Mouse (Mus musculus) lung, postnatal 0 days (tissue): ENCODE results near the gene Kcnb1. TPM values are rescaled to one million over a fixed set of nuclear protein-coding genes. Genes with fewer than 3 reads are reported as not detected.

ENCODE experiments used
- ATAC-seq: fragments of 200-750 bp; cut with Nextera tagmentation; 2 replicates; pipeline ENCODE4 v1.8.0; 2017; ENCODE audit warnings: moderate library complexity
- DNase-seq: peaks from one replicate; pipeline ENCODE4 v3.0.0-alpha.2; 2016; ENCODE audit warnings: low spot score
- H3K27ac ChIP-seq: fragments of 300-500 bp; sonication (generic); 2 replicates; pipeline ENCODE4 v1.5.1; 2014; ENCODE audit warnings: antibody characterized with exemption, mild to moderate bottlenecking, low read length, mixed read lengths
- H3K27me3 ChIP-seq: fragments of 300-500 bp; sonication (generic); replicated peaks from 2 replicates; pipeline ENCODE4 v1.6.1; 2014; ENCODE audit warnings: low read length, mixed read lengths; ENCODE audit not compliant: insufficient read depth
- H3K36me3 ChIP-seq: fragments of 300-500 bp; sonication (generic); 2 replicates; pipeline ENCODE4 v1.6.1; 2014; ENCODE audit warnings: low read length, mixed read lengths; ENCODE audit not compliant: insufficient read depth
- H3K4me1 ChIP-seq: fragments of 300-500 bp; sonication (generic); 2 replicates; pipeline ENCODE4 v1.6.1; 2014; ENCODE audit warnings: antibody characterized with exemption, low read depth, low read length, mixed read lengths; ENCODE audit not compliant: insufficient read depth
- H3K4me2 ChIP-seq: fragments of 300-500 bp; sonication (generic); replicated peaks from 2 replicates; pipeline ENCODE4 v1.6.1; 2014; ENCODE audit warnings: low read depth, mild to moderate bottlenecking, low read length, moderate library complexity, mixed read lengths
- H3K4me3 ChIP-seq: fragments of 300-500 bp; sonication (generic); 2 replicates; pipeline ENCODE4 v1.5.1; 2014; ENCODE audit warnings: low read depth, low read length
- H3K9ac ChIP-seq: fragments of 300-500 bp; sonication (generic); replicated peaks from 2 replicates; pipeline ENCODE4 v1.6.1; 2014; ENCODE audit warnings: low read depth, mild to moderate bottlenecking
- H3K9me3 ChIP-seq: fragments of 300-500 bp; sonication (generic); 2 replicates; pipeline ENCODE4 v1.6.1; 2016; ENCODE audit warnings: low read length, mixed read lengths
- CTCF ChIP-seq: IDR thresholded peaks from 2 replicates; pipeline ENCODE4 v1.5.1; 2016; ENCODE audit warnings: antibody characterized with exemption, mild to moderate bottlenecking
- EP300 ChIP-seq: IDR thresholded peaks from 2 replicates; pipeline ENCODE4 v1.6.1; 2016; ENCODE audit warnings: antibody characterized with exemption, mild to moderate bottlenecking, control low read depth
- WGBS: fragments of 180-500 bp; shearing (Covaris S2); extraction: QIAGEN DNeasy Blood & Tissue Kit; methylation state at CpG from one replicate; pipeline ENCODE4 v1.1.7; 2014; 5-methylcytosine and 5-hydroxymethylcytosine counted together
- polyA plus RNA-seq: library from polyadenylated mRNA; unstranded; fragments of >200 nt; fragmentation: Nextera tagmentation; extraction: Ambion mirVana; gene quantifications from 2 replicates; pipeline ENCODE4 v1.2.1, GENCODE M21; 2015

Gene Kcnb1
- polyA plus RNA-seq = 0.76 and 1.1 TPM in 2 replicates

- 0 out of 2 replicates have a peak, but pooled peaks cover 4% of the 10 kb centered on the region for H3K4me1 ChIP-seq
- H3K27ac ChIP-seq = no peak within 1 kb of the TSS
- H3K36me3 ChIP-seq = no peaks in the 10 kb centered on the region
- H3K4me2 ChIP-seq = peak within 1 kb of the TSS; percentile 88
- TF ChIP-seq EP300 = no peak
- peak; percentile 73 for TF ChIP-seq CTCF
- H3K9ac ChIP-seq = no peak within 1 kb of the TSS
- peak within 1 kb of the TSS; percentile 57 for H3K4me3 ChIP-seq
- peak; percentile 41 for ATAC-seq
- peak; percentile 60 for DNase-seq
- WGBS = under 1% methylated on average over 38 of the region's 41 CpGs
- no peaks in the 10 kb centered on the region for H3K9me3 ChIP-seq
- H3K27me3 ChIP-seq = peaks cover 41% of the 10 kb centered on the region
These were observed at the start of gene Kcnb1 for GRCm38 (mm10) chr2:167190076-167190399. Gene Kcnb1 (minus strand): TSS chr2:167190155.

GRCm38 (mm10) chr2:167239262-167239661, 49.3 kb upstream of the Kcnb1 start:
- H3K36me3 ChIP-seq = no peaks in the 10 kb centered on the region
- 15% methylated on average over 12 of the region's 12 CpGs for WGBS
- peak overlapping the region; percentile 70 for H3K4me2 ChIP-seq
- no peak for ATAC-seq
- peak overlapping the region; percentile 41 for H3K4me3 ChIP-seq
- no peak overlapping the region for H3K27ac ChIP-seq
- no peak for DNase-seq
- no peaks in the 10 kb centered on the region for H3K27me3 ChIP-seq
- TF ChIP-seq EP300 (no peak), CTCF (no peak)
- H3K9me3 ChIP-seq = no peaks in the 10 kb centered on the region
- H3K4me1 ChIP-seq = peaks cover 5% of the 10 kb centered on the region; the same call in 1 of the 2 replicates
- H3K9ac ChIP-seq = no peak overlapping the region

- Histone ChIP-seq H3K36me3 (no peaks in the 10 kb centered on the region), H3K27me3 (no peaks in the 10 kb centered on the region), H3K4me1 (peaks cover 5% of the 10 kb centered on the region; the same call in 1 of the 2 replicates), H3K9ac (no peak overlapping the region), H3K27ac (no peak overlapping the region), H3K4me3 (no peak overlapping the region), H3K4me2 (no peak overlapping the region), H3K9me3 (no peaks in the 10 kb centered on the region)
- no peak for DNase-seq
- ATAC-seq = no peak
- TF ChIP-seq EP300 = no peak
- TF ChIP-seq CTCF = peak; percentile 18
- WGBS = 78% methylated on average over 9 of the region's 9 CpGs
These were observed 47.3 kb upstream of the Kcnb1 start for GRCm38 (mm10) chr2:167237224-167237623.

GRCm38 (mm10) chr2:167236174-167236573, 46.2 kb upstream of the Kcnb1 start:
- Histone ChIP-seq H3K4me3 (no peak overlapping the region), H3K9ac (no peak overlapping the region), H3K36me3 (no peaks in the 10 kb centered on the region), H3K4me2 (no peak overlapping the region), H3K9me3 (no peaks in the 10 kb centered on the region), H3K27me3 (no peaks in the 10 kb centered on the region), H3K27ac (no peak overlapping the region), H3K4me1 (peaks cover 5% of the 10 kb centered on the region; the same call in 1 of the 2 replicates)
- TF ChIP-seq CTCF (no peak), EP300 (no peak)
- WGBS = 95% methylated on average over 4 of the region's 4 CpGs
- ATAC-seq (no peak), DNase-seq (no peak)

GRCm38 (mm10) chr2:167235338-167236018, 45.5 kb upstream of the Kcnb1 start:
- peaks cover 2% of the 10 kb centered on the region; the same call in 1 of the 2 replicates for H3K4me1 ChIP-seq
- no peak overlapping the region for H3K4me2 ChIP-seq
- peak; percentile 25 for DNase-seq
- no peak for TF ChIP-seq CTCF
- no peak for TF ChIP-seq EP300
- ATAC-seq = peak; percentile 23; the same call in 1 of the 2 replicates
- WGBS = 63% methylated on average over 17 of the region's 17 CpGs
- no peak overlapping the region for H3K4me3 ChIP-seq
- H3K27me3 ChIP-seq = no peaks in the 10 kb centered on the region
- H3K36me3 ChIP-seq = no peaks in the 10 kb centered on the region
- no peak overlapping the region for H3K9ac ChIP-seq
- no peak overlapping the region for H3K27ac ChIP-seq
- H3K9me3 ChIP-seq = no peaks in the 10 kb centered on the region

GRCm38 (mm10) chr2:167233771-167234170, 43.8 kb upstream of the Kcnb1 start:
- DNase-seq (no peak), ATAC-seq (no peak)
- H3K27me3 ChIP-seq = no peaks in the 10 kb centered on the region
- no peaks in the 10 kb centered on the region for H3K9me3 ChIP-seq
- no peak overlapping the region for H3K27ac ChIP-seq
- no peak overlapping the region for H3K4me3 ChIP-seq
- no peak overlapping the region for H3K4me2 ChIP-seq
- no peak for TF ChIP-seq EP300
- no peak for TF ChIP-seq CTCF
- H3K4me1 ChIP-seq = no peaks in the 10 kb centered on the region; the same call in 1 of the 2 replicates
- WGBS = 34% methylated on average over 14 of the region's 14 CpGs
- H3K36me3 ChIP-seq = no peaks in the 10 kb centered on the region
- H3K9ac ChIP-seq = no peak overlapping the region
